Mouse (Mus musculus): ENCODE data around the gene Fez2. TPM values are rescaled to one million over a fixed set of nuclear protein-coding genes. Genes with fewer than 3 reads are reported as not detected.

Fez2 gene
- polyA plus RNA-seq, 1 experiment from 2014 or later, result 36.6 TPM

DNA sequence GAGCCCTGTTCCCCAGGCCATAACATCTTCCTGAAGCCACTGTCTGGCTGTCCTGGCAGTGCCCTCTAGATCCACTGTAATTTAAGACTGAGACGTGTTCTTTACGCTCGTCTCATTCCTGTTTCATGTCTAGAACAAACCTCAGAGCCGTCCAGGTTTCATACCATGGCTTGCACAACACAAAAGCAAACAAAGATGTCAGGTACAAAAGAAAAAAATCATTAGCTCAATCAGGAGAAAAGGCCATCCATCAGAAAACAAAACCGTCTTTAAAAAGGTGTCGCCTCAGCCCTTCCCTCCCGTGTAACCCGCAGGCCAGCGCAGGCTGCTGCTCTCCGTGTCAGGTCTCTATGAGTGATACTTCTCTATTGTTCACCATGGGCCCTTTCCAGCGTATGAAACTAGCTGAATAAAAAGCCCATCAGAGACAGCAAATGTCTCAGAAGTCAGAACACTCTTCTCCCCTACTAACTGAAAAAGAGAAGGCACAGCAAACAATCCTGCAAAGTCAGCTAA is 38.2 kb downstream of the Fez2 start:
- Histone ChIP-seq H3K4me1 (peaks cover 4% of the 10 kb centered on the region; the same call in 1 of the 2 replicates), H3K36me3 (replicated peaks) (peaks cover 35% of the 10 kb centered on the region), H3K4me3 (no peak overlapping the region), H3K27me3 (replicated peaks; ENCODE audit: low read depth, poor library complexity, severe bottlenecking) (no peaks in the 10 kb centered on the region), H3K27ac (replicated peaks) (no peak overlapping the region), H3K9me3 (no peaks in the 10 kb centered on the region)
- 87% methylated on average over 11 of the region's 11 CpGs for WGBS
- no peak for DNase-seq (ENCODE audit: low spot score)

DNA sequence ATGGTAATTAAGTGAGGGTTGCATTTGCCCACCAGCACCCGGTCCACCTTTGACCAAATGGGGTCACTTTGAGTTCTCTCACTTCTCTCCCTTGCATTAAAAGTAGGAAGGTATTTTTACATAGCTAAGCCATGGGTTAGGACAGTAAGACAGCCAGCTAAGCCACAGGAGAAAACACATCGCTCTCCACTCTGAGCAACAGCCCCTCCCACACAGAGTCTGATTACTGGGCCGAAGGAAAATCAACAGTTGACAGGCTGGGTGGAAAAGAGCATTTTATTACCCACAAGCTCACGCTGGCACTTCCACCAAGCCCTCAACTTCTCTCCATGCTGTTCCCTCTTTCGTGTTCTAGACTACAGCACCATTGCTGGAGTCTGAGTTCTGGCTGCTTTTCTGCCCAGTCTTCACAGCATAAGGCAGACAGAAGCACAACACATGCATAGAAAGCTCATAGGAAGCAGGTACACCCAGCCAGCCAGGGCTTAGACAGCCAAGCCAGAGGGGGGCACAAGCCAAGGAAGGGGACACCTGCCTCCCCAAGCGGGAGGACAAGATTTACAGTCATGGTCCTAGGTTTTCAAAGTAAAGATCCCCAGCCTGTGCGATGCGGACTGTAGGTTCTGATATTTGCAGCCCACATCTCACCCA is 38.7 kb downstream of the Fez2 start:
- Histone ChIP-seq H3K36me3 (replicated peaks) (peaks cover 41% of the 10 kb centered on the region), H3K4me1 (peaks cover 7% of the 10 kb centered on the region; the same call in 1 of the 2 replicates), H3K4me3 (no peak overlapping the region), H3K9me3 (no peaks in the 10 kb centered on the region), H3K27ac (replicated peaks) (no peak overlapping the region), H3K27me3 (replicated peaks; ENCODE audit: low read depth, poor library complexity, severe bottlenecking) (no peaks in the 10 kb centered on the region)
- 90% methylated on average over 8 of the region's 8 CpGs for WGBS
- no peak for DNase-seq (ENCODE audit: low spot score)

DNA sequence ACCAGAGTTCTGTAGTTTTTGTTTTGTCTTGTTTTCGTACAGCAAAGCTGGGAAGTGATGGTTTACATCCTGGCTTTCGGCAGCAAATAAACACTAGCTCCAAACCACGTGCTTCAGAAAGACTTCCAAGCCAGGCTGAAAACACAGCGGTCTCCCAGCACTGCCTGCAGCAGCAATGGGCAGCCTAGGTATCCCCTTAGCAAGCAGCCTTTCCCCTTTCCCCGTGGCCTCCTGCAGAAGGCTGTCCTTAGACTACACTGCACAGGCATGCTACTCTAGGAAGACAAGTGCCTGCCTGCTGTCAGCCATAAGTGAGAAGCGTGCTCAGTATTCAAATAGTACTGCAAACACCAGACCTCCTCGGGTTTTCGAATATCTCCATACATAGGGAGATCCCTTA is 41.4 kb downstream of the Fez2 start:
- 77% methylated on average over 8 of the region's 8 CpGs for WGBS
- H3K4me3 ChIP-seq, result no peak overlapping the region
- no peaks in the 10 kb centered on the region for H3K9me3 ChIP-seq
- no peak overlapping the region for H3K27ac ChIP-seq (replicated peaks)
- H3K36me3 ChIP-seq (replicated peaks), result peaks cover 43% of the 10 kb centered on the region
- no peak for DNase-seq (ENCODE audit: low spot score)
- H3K4me1 ChIP-seq, result peaks cover 4% of the 10 kb centered on the region; the same call in 1 of the 2 replicates
- no peaks in the 10 kb centered on the region for H3K27me3 ChIP-seq (replicated peaks; ENCODE audit: low read depth, poor library complexity, severe bottlenecking)

DNA sequence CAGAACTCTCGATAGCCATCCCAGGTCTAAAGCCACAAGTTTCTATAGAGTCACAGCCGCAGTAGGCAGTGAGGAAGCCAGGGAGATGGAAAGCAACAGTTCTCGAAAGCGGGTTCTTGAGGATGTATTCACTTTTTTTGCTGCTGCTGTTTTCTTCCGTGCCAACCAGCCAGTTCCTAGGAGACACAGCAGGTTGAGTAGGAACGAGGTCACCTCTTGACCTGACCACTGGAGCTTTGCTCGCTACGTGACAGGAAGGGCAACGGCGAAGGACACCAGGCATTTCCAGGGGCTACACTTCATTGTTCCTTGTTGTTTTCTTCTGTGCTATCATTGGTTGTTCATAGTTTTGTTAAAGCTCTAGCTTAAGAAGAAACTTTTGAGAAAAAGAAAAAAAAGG is 43.2 kb downstream of the Fez2 start:
- Histone ChIP-seq H3K27me3 (replicated peaks; ENCODE audit: low read depth, poor library complexity, severe bottlenecking) (no peaks in the 10 kb centered on the region), H3K27ac (replicated peaks) (peak overlapping the region; percentile 19; the same call in 1 of the 2 replicates), H3K36me3 (replicated peaks) (peaks cover 43% of the 10 kb centered on the region)

DNA sequence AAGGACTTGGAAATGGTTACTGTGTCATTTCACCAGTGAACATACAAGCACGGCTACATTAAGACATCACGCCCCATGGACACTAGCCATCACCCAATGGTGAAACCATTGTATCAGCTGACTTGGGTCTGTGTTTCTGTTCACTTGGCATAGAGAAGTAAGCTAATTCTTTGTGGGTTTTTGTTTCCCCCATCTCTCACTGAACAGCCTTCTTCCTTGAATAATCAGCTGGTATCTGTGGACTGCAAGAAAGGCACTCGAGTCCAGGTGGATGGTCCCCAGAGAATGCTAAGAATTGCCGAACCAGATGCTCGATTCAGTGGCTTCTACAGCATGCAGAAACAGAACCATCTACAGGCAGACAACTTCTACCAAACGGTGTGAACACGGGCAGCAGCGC is 44.1 kb downstream of the Fez2 start:
- no peaks in the 10 kb centered on the region for H3K9me3 ChIP-seq
- no peaks in the 10 kb centered on the region for H3K27me3 ChIP-seq (replicated peaks; ENCODE audit: low read depth, poor library complexity, severe bottlenecking)
- H3K36me3 ChIP-seq (replicated peaks), result peaks cover 50% of the 10 kb centered on the region
- no peak overlapping the region for H3K27ac ChIP-seq (replicated peaks)
- H3K4me1 ChIP-seq, result peaks cover 4% of the 10 kb centered on the region; the same call in 1 of the 2 replicates
- no peak for DNase-seq (ENCODE audit: low spot score)
- WGBS, result 91% methylated on average over 8 of the region's 8 CpGs
- no peak overlapping the region for H3K4me3 ChIP-seq

More for the DNA sequence above, 43.2 kb downstream of the Fez2 start:
- WGBS, result 60% methylated on average over 10 of the region's 10 CpGs
- H3K4me3 ChIP-seq, result no peak overlapping the region
- DNase-seq (ENCODE audit: low spot score), result no peak
- peaks cover 4% of the 10 kb centered on the region; the same call in 1 of the 2 replicates for H3K4me1 ChIP-seq
- no peaks in the 10 kb centered on the region for H3K9me3 ChIP-seq

DNA sequence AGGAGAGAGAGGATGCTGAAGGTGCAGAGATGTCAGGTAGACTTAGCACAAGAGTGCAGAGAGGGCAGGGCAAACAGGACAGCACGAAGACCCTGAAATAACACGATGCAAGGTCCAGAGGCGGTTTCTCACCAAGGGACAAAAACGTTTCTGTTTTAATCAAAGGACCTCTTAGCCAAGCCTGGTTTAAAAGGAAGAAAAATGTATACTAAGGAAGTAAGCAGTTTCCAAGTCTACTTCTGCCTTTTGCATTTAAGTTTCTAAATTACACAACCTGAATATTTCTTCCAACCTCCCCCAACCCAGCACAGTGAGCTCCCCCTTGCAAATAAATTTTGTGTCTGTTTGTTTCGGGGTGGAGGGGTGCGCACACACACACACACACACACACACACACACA is 44.8 kb downstream of the Fez2 start:
- Histone ChIP-seq H3K27ac (replicated peaks) (no peak overlapping the region), H3K36me3 (replicated peaks) (peaks cover 50% of the 10 kb centered on the region), H3K4me1 (peaks cover 4% of the 10 kb centered on the region; the same call in 1 of the 2 replicates), H3K9me3 (no peaks in the 10 kb centered on the region), H3K4me3 (no peak overlapping the region), H3K27me3 (replicated peaks; ENCODE audit: low read depth, poor library complexity, severe bottlenecking) (no peaks in the 10 kb centered on the region)
- 89% methylated on average over 6 of the region's 6 CpGs for WGBS
- DNase-seq (ENCODE audit: low spot score), result no peak

DNA sequence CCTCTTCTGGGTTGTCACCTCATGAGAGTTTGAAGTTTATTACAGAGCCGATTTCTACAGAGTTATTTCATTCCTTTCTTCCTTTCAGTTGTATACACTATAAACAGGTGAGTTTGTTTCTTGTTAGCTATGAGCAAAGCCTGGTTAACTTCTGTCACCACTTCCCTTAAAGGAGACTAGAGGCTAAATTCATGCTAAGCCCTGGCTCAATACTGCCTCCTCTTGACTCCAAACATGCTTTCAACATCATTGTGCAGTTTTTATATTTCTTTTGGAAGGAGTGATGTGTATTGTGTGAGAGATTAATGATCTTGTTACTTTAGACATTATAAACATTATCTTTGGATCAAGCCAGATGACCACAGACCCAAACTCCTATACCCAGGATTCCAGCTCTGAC is 47.5 kb downstream of the Fez2 start:
- no peak overlapping the region for H3K4me3 ChIP-seq
- no peaks in the 10 kb centered on the region for H3K27me3 ChIP-seq (replicated peaks; ENCODE audit: low read depth, poor library complexity, severe bottlenecking)
- no peak overlapping the region for H3K27ac ChIP-seq (replicated peaks)
- DNase-seq (ENCODE audit: low spot score), result no peak
- H3K9me3 ChIP-seq, result no peaks in the 10 kb centered on the region
- 84% methylated on average over 1 of the region's 1 CpGs for WGBS
- peaks cover 4% of the 10 kb centered on the region; the same call in 1 of the 2 replicates for H3K4me1 ChIP-seq
- H3K36me3 ChIP-seq (replicated peaks), result peaks cover 54% of the 10 kb centered on the region

DNA sequence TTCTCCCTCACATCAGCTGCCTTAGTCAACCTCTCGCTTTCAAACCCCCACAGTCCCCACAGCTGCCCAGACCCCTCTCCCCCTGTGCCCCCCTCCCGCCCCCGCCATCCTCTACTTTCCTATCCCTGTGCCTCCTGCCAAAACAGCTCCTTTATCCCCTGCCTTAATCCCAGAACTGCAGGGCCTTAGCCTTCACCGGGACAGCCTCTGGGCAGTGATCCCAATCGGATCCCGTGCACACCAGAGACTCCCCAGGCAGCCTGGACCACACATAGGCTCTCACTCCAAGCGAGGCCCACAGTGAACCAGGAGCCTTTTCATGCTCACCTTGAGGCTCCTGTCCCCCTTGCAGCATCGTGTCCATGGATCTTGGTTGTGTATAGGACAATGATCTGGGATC is 49.5 kb downstream of the Fez2 start:
- 78% methylated on average over 8 of the region's 8 CpGs for WGBS
- H3K36me3 ChIP-seq (replicated peaks), result peaks cover 42% of the 10 kb centered on the region
- DNase-seq (ENCODE audit: low spot score), result no peak

DNA sequence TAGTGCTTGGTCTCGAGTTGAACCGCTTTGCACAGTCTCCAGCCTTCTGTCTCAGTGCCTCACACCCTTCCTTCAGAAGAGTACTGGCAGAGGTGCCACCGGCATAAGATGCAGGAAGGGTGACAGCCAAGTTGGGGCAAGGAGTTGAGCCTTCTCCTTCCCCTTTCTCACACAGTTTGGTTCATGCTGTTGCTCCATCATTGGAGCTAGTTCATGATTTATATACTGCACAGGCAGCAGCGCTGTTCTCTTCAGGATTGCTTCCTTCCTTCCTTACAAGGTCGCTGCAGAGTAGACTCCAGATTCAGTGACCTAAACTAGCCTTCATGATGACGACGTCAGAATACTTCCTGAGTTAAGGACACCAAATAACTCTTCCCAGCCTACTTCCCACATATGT is 51.9 kb downstream of the Fez2 start:
- Histone ChIP-seq H3K27me3 (replicated peaks; ENCODE audit: low read depth, poor library complexity, severe bottlenecking) (no peaks in the 10 kb centered on the region), H3K36me3 (replicated peaks) (peaks cover 31% of the 10 kb centered on the region), H3K4me3 (no peak overlapping the region), H3K9me3 (no peaks in the 10 kb centered on the region), H3K4me1 (no peaks in the 10 kb centered on the region), H3K27ac (replicated peaks) (no peak overlapping the region)
- DNase-seq (ENCODE audit: low spot score), result no peak
- 81% methylated on average over 7 of the region's 7 CpGs for WGBS

More for the DNA sequence above, 49.5 kb downstream of the Fez2 start:
- H3K4me1 ChIP-seq, result no peaks in the 10 kb centered on the region
- H3K9me3 ChIP-seq, result no peaks in the 10 kb centered on the region
- no peak overlapping the region for H3K27ac ChIP-seq (replicated peaks)
- no peak overlapping the region for H3K4me3 ChIP-seq
- H3K27me3 ChIP-seq (replicated peaks; ENCODE audit: low read depth, poor library complexity, severe bottlenecking), result no peaks in the 10 kb centered on the region

DNA sequence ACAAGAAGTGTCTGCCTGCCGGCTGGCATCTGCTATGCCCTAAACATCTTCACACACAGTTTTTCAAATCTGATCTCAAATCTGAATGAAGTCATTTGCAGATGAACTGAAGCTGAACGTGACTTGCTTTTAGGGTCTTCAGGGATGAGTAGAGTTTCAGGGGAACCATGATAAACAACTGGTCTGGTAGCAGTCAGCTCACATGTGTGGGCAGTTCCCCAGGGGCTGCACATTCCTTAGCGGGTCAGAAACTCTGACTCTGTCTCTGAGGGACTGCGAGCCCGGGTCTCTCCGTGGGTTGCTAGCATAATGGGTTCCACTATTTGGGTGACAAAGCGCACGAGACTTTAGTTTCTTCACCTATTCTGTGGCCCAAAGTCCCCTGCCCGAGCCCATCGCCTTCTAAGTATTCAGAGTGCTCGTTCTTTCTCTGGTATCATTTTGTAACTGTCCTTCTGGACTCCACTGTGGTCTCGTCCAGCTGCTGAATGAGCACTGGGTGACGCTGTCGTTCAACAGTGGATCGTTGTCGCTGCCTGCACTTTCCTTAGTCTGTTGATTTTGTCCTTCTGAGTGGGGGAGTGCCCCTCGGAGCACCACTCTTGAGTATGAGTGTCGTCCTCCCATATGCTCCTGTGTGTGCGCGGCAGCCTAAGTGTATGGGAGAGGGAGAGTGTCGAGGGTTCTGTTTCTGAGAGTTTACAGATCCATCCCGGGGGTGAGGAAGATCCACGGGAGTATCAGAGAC is 53.2 kb downstream of the Fez2 start:
- no peaks in the 10 kb centered on the region for H3K27me3 ChIP-seq (replicated peaks; ENCODE audit: low read depth, poor library complexity, severe bottlenecking)
- no peaks in the 10 kb centered on the region for H3K4me1 ChIP-seq
- DNase-seq (ENCODE audit: low spot score), result no peak
- H3K9me3 ChIP-seq, result no peaks in the 10 kb centered on the region
- H3K27ac ChIP-seq (replicated peaks), result no peak overlapping the region
- WGBS, result 89% methylated on average over 23 of the region's 23 CpGs
- peaks cover 29% of the 10 kb centered on the region for H3K36me3 ChIP-seq (replicated peaks)
- H3K4me3 ChIP-seq, result no peak overlapping the region

DNA sequence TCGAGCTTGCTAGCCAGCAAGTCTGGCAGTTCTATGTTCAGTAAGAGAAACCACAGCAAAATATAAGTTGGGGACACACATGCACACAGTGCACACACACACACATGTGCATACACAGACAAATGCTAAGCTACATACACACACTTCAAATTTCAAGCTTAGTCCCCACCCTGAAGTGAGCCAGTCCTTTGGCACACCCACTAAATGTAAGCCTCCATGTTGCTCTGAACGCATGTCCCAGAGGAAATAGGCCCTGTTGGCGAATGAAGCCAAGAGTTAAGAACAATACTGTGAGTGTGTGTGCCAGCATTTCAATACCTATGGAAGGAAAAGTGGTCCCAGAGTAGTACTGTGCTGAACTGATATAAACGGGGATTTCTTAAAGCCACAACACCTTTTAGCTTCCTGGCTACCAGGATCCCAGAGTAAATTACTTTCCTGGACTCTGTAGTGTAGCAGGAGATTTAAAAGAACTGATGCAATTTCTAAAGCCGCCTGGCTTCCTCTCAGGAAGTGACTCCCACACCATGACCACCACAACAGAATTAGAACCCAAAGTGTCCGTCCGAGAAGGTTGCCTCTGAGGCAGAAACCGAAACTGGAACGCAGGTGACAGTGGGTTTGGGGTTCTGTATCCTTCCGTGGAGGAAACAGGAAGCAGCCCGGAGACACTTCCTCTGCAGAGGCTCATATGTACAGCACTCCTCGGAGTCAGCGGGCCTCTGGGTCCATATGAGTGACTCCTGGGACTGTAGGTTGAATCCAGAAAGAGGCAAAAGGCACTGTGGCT is 55.8 kb downstream of the Fez2 start:
- no peak overlapping the region for H3K4me3 ChIP-seq
- DNase-seq (ENCODE audit: low spot score), result no peak
- 84% methylated on average over 13 of the region's 13 CpGs for WGBS
- H3K4me1 ChIP-seq, result no peaks in the 10 kb centered on the region
- peaks cover 6% of the 10 kb centered on the region for H3K36me3 ChIP-seq (replicated peaks)
- H3K9me3 ChIP-seq, result no peaks in the 10 kb centered on the region
- no peaks in the 10 kb centered on the region for H3K27me3 ChIP-seq (replicated peaks; ENCODE audit: low read depth, poor library complexity, severe bottlenecking)
- no peak overlapping the region for H3K27ac ChIP-seq (replicated peaks)

DNA sequence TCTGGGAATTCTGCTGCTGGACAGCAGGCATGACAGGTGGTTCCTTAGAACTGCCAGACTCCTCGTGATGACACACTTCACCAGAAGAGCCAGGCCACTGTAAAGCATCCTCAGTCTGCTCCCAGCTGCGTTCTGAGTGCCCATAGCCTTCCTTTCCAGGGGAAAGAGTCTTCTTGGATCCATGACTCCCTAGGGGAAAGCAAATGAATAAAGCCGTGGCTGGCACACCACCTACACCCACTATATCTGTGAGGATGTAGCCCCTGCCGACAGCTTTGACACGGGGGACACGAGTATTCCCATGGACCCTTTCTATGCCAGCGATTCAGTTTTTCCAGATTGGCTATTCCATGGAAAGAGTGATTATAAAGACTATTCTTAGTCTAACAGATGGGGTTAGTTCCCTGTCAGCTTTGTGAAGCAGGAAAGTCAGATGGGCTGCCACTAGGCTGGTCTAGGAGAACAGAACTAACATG is 59.7 kb downstream of the Fez2 start:
- Histone ChIP-seq H3K9me3 (no peaks in the 10 kb centered on the region), H3K4me3 (no peak overlapping the region), H3K4me1 (peaks cover 14% of the 10 kb centered on the region), H3K36me3 (replicated peaks) (peaks cover 12% of the 10 kb centered on the region), H3K27ac (replicated peaks) (no peak overlapping the region), H3K27me3 (replicated peaks; ENCODE audit: low read depth, poor library complexity, severe bottlenecking) (no peaks in the 10 kb centered on the region)
- WGBS, result 84% methylated on average over 7 of the region's 7 CpGs
- DNase-seq (ENCODE audit: low spot score), result no peak
